Mouse (Mus musculus): ENCODE results near the gene Akap8l.

DNA sequence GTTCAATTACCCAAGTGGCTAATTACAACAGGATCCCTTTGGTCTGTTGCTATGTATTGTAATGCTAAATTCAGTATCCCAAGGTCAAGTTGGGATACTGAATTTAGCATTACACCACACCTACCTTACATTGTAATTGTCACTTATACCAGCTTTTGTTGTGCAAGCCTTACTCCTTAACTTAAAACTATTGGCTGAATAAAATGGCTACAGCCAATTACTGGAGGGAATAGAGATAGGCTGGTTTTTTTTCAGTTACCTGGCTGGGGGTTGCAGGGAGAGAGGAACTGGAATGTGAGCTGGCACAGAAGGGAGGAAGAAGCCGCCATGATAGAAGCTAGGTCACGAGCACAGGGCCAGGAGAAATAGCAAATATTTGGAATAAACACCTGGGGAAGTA, 54.5 kb downstream of the Akap8l start:
- TF ChIP-seq CTCF (IDR thresholded peaks at IDR 0.05; ENCODE audit: extremely low read depth, insufficient read depth, low read length), result no peak
- no peak for TF ChIP-seq POLR2A (IDR thresholded peaks at IDR 0.05; ENCODE audit: extremely low read depth, insufficient read depth, low read length)

Data from cortical plate, adult 2 months (tissue).